Mouse (Mus musculus) heart, adult 8-10 months (tissue): ENCODE measurements around the gene Ulk4. TPM values are rescaled to one million over a fixed set of nuclear protein-coding genes. Genes with fewer than 3 reads are reported as not detected.
"Not testable (repeated sequence)": the region's sequence is repeated elsewhere in the genome, so short reads cannot be mapped to it uniquely, and the experiment has no call there.

ENCODE experiments used
- DNase-seq: peaks from one replicate; pipeline ENCODE4 v3.0.0; 2022; ENCODE audit warnings: low spot score
- total RNA-seq, 4 experiments: library from RNA; stranded (reverse); gene quantifications; 2 replicates each; pipeline ENCODE4 v1.2.4; 2022

The Ulk4 gene
- total RNA-seq, 4 experiments from 2014 or later = 0.14 to 0.41 (median 0.30) TPM

GRCm38 (mm10) chr9:121250854-121251253, 26.1 kb downstream of the Ulk4 start:
- DNase-seq = no peak

GRCm38 (mm10) chr9:121249805-121250204, 27.2 kb downstream of the Ulk4 start:
- DNase-seq = no peak

GRCm38 (mm10) chr9:121247956-121248775, 28.8 kb downstream of the Ulk4 start:
- DNase-seq = peak; percentile 81

- no peak for DNase-seq
These were observed 29.9 kb downstream of the Ulk4 start for GRCm38 (mm10) chr9:121247047-121247446.

GRCm38 (mm10) chr9:121242331-121242730, 34.7 kb downstream of the Ulk4 start:
- DNase-seq = no peak

GRCm38 (mm10) chr9:121241806-121242205, 35.2 kb downstream of the Ulk4 start:
- DNase-seq = no peak

- DNase-seq = no peak
These were observed 35.6 kb downstream of the Ulk4 start for GRCm38 (mm10) chr9:121241366-121241765.

GRCm38 (mm10) chr9:121240242-121240641, 36.8 kb downstream of the Ulk4 start:
- peak; percentile 68 for DNase-seq

- DNase-seq = no peak
These were observed 37.4 kb downstream of the Ulk4 start for GRCm38 (mm10) chr9:121239571-121239970.

GRCm38 (mm10) chr9:121218636-121219035, 58.4 kb downstream of the Ulk4 start:
- DNase-seq = no peak

- DNase-seq = no peak
These were observed 58.8 kb downstream of the Ulk4 start for GRCm38 (mm10) chr9:121218230-121218629.

GRCm38 (mm10) chr9:121217742-121218141, 59.3 kb downstream of the Ulk4 start:
- no peak for DNase-seq

GRCm38 (mm10) chr9:121216536-121217320, 60.3 kb downstream of the Ulk4 start:
- no peak for DNase-seq

GRCm38 (mm10) chr9:121215349-121216000, 61.5 kb downstream of the Ulk4 start:
- DNase-seq = peak; percentile 39

GRCm38 (mm10) chr9:121212322-121212721, 64.7 kb downstream of the Ulk4 start:
- DNase-seq = no peak

- no peak for DNase-seq
These were observed 72.0 kb downstream of the Ulk4 start for GRCm38 (mm10) chr9:121205046-121205445.

GRCm38 (mm10) chr9:121204149-121204800, 72.7 kb downstream of the Ulk4 start:
- DNase-seq = no peak

GRCm38 (mm10) chr9:121203686-121204085, 73.3 kb downstream of the Ulk4 start:
- no peak for DNase-seq

- not testable (repeated sequence) for DNase-seq
These were observed 77.8 kb downstream of the Ulk4 start for GRCm38 (mm10) chr9:121199146-121199685.

- no peak for DNase-seq
These were observed 80.5 kb downstream of the Ulk4 start for GRCm38 (mm10) chr9:121196473-121196872.

GRCm38 (mm10) chr9:121195106-121195505, 81.9 kb downstream of the Ulk4 start:
- no peak for DNase-seq
